Mouse (Mus musculus): ENCODE results near the gene Mrps15.
A peak's percentile ranks its signal among the peaks of the same experiment; 100 is the strongest.
"Not testable (repeated sequence)": the region's sequence is repeated elsewhere in the genome, so short reads cannot be mapped to it uniquely, and the experiment has no call there.

Gene Mrps15

GRCm38 (mm10) chr4:126077833-126078232 lies 31.1 kb downstream of the Mrps15 start:
- no peak for DNase-seq (ENCODE audit: low read depth, low spot score)

GRCm38 (mm10) chr4:126079266-126079665 lies 32.5 kb downstream of the Mrps15 start:
- no peak for DNase-seq (ENCODE audit: low read depth, low spot score)

- no peak for DNase-seq (ENCODE audit: low read depth, low spot score)
Measured at GRCm38 (mm10) chr4:126081601-126082000, 34.9 kb downstream of the Mrps15 start.

DNA sequence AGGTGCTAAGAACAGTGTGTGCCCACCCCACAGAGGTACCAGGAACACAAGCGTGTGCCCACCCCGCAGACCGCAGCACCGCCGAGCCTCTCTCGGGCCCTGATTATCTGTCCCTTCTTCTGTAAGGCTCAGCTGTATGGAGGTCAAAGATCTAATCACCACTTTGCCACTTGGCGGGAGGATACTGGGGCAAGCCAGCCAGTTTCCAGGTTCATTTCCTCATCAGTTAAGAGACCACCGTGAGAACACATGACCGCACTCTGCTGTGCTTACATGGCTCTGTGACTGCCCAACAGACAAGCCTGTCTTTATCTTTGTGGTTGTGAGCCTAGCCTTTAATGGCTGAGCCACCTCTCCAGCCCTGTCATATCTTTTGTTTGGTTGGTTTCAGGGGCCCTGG lies 36.3 kb downstream of the Mrps15 start:
- DNase-seq (ENCODE audit: low read depth, low spot score) = no peak

DNA sequence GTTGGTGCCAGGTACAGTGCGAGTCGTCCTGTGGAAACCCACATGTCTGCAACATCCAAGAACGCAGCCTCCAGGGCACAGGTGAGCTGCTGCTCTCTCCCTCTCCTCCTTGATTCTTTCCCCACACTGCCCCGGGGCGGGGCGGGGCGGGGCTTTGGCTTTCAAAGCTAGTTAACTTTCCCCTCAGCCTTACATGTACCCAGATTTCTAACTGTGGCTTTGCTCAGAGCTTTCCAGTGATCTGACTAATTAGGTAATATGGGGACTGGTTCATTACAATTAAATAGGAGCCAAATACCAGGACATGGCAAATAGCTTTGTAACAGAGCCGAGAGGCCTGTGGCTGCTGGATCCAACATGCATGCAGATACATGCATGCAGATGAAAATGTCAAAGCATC lies 37.7 kb downstream of the Mrps15 start:
- no peak for DNase-seq (ENCODE audit: low read depth, low spot score)

DNA sequence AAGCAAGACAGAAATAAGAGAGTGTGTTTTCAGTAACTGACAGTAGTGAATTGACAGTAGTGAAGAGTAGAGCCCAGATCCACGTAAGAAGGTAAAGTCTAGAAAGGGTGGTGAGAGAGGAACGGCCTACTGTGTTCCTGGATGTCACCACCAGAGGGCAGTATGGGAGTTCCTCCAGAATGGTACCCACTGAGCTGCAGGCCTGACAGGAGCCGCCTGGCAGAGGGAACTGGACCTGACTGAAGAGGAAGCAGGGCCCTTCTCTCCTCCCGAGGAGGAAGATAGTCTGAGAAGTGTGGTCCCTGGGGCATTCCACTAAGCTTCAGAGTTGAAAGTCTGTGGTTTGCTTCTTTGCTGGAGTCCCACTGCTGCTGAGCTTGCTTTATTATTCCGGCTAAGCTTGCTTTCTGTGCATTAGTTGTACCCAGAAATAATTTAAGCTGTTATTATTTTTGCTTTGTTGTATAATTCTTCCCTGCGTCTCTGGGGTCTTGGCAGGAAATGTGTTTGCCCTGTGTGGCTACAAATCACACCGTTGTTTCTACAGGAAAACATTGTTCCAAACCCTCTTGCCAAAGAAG lies 39.4 kb downstream of the Mrps15 start:
- peak; percentile 65 for DNase-seq (ENCODE audit: low read depth, low spot score)

GRCm38 (mm10) chr4:126090101-126090847 lies 43.5 kb downstream of the Mrps15 start:
- DNase-seq (ENCODE audit: low read depth, low spot score) = no peak

DNA sequence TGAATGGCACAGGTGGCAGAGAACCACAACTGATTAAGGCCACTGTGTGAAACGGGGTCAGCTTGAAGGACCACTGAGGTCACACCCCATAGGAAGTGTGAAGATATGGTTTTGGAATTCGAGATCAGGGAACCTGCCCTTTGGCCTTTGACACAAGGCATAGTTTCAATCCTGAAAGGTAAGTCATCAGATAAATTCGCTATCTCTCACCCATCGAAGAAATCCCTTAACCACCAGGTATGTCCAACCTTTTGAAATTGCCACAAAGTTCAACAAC lies 44.1 kb downstream of the Mrps15 start:
- DNase-seq (ENCODE audit: low read depth, low spot score) = no peak

- no peak for DNase-seq (ENCODE audit: low read depth, low spot score)
Measured at GRCm38 (mm10) chr4:126091873-126092272, 45.1 kb downstream of the Mrps15 start.

DNA sequence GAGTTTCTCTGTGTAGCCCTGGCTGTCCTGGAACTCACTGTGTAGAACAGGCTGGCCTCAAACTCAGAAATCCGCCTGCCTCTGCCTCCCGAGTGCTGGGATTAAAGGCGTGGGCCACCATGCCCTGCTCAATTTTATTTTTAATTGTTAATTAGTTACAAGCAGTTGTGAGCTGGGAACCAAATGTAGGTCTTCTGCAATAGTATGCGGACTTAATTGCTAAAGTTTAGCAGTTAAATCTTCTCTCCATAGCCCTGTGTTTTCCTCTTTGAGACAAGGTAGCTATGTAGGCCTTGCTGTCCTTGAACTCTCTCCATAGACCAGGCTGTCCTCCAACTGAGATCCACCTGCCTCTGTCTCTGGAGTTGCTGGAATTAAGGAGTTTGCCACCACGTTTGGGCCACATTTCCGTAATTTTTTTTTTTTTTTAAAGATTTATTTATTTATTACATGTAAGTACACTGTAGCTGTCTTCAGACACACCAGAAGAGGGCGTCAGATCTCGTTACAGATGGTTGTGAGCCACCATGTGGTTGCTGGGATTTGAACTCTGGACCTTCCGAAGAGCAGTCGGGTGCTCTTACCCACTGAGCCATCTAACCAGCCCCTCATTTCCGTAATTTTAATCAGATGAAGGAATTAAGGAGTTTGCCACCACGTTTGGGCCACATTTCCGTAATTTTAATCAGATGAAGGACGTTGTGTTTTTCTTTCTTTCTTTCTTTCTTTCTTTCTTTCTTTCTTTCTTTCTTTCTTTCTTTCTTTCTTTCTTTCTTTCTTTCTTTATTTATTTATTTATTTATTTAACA lies 49.1 kb downstream of the Mrps15 start:
- DNase-seq (ENCODE audit: low read depth, low spot score) = not testable (repeated sequence)

DNA sequence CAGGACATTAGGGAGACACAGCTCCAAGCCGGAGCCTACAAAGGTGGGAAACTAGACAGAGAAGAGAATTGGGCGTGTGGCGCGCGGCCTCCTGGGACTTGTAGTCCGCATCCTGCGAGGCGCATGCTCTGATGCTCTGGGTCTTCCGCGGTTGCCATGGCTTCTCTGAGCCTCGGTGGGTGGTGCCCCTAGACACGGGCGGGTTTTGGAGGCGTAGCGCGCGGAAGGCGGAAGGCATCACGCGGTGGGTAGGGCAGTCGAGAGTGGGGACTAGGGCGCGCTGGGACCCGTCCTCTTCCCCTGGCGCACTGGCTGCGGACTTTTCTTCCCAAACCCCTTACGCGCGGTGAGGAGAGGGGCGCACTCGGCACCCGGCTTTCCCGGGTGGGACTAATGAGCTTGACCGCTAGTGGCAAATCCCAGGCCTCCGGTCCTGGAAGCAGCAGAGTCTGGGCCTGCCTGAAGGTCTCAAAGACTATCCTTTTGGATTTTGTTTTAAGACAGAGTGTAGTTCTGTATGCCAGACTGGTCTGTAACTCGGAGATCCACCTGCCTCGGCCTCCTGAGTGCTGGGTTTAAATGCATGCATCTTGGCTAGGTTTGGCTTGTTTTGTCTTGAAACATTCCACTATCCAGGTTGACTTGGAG lies 49.9 kb downstream of the Mrps15 start, which contains the start of gene Lsm10:
Gene Lsm10, plus strand, starts transcription at position 160 of the 648 bp plus-strand sequence.
- DNase-seq (ENCODE audit: low read depth, low spot score) = peak; percentile 71

DNA sequence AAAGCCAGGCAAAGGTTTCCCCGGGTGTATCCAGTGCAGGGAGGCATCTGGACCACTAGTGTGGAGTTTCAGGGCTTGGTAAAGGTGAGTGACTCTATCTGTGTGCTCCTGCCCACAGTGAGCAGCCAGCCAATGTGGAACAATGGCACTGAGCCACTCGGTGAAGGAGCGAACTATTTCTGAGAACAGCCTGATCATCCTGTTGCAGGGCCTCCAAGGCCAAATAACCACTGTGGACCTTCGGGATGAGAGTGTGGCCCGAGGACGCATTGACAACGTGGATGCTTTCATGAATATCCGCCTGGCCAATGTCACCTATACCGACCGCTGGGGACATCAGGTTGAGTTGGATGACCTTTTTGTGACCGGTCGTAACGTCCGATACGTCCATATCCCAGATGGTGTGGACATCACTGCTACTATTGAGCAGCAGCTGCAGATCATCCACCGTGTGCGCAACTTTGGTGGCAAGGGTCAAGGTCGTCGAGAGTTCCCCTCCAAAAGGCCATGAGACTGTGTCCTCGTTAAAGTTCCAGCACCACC lies 51.1 kb downstream of the Mrps15 start:
- no peak for DNase-seq (ENCODE audit: low read depth, low spot score)

- no peak for DNase-seq (ENCODE audit: low read depth, low spot score)
Measured at GRCm38 (mm10) chr4:126099365-126099764, 52.6 kb downstream of the Mrps15 start.

DNA sequence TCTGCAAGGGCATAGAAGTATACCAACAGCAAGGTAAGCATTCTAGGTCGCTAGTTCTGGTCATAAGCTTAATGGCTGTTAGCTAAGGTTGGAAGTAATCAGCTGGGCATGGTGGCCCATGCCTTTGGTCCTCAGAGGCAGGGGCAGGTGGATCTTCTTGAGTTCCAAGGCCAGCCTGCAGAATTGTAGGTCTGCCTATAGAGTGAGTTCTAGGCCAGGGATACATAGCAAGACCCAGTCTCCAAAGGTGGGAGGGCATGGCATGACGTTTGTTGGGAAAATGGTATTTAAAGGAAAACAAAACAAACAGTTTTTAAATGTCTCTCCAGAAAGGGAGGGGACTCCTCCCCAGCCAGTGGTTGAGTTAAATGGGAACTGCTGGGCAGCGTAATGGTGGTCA lies 54.0 kb downstream of the Mrps15 start:
- no peak for DNase-seq (ENCODE audit: low read depth, low spot score)

DNA sequence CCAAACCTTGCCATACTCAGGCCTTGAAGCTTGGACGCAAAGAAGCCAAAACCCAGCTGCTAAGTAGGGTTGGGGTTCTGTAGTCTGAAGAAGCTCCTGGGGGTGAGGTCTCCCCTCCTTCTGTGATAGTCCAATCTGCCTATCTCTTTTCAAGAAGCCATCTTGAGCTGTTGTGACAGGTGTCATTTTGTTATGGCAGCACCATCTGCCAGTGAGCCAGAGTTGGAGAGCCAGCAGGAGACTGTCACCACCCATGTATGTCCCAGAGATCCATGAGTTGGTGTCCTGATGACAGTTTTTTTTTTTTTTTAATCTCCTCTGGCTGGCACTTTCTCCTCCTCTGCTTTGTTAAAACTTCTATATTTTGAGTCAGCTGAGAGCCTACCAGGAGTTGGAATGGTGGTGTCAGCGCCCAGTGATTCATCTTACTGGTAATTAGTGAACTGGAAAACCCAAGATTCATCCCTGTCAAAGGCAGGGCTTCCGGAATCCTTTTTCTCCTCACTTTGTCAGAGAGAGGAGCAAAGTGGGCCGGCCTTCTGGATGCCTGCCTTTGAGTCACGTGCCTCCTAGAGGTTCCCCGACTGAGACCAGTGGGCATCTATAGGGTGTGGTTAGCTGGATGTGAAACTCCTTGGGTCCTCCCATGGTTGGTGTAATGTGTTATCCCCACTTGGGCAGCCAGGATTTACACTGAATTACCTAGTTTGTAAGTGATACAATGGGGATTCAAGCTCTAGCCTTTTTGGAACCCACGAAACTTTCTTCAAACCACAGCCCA lies 55.5 kb downstream of the Mrps15 start:
- DNase-seq (ENCODE audit: low read depth, low spot score) = no peak

- peak; percentile 53 for DNase-seq (ENCODE audit: low read depth, low spot score)
Measured at GRCm38 (mm10) chr4:126103057-126103581, 56.4 kb downstream of the Mrps15 start.

DNA sequence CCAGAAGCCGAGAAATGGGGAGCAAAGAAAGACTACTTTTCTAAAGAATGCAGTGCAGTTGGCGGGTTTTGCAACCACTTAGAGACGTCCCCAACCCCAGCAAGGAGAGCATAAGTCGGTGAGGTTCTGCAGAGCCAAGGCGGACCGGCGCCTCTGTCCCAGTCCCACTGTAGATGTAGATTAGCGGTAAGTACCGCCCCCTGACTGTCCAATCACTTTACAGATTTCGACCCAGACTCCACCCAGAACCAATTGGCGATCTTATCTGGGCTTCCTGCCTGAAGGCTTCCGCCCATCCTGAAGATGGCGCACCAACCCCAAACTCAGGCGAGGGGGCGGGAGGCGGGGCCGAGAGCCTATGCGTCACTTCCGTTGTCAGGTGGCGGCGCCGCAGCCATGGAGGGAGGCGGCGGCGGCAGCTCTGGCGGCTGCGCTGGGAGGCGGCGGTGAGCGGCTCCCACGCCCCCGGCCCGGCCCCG lies 56.9 kb downstream of the Mrps15 start, which contains the start of gene Stk40:
Gene Stk40, plus strand, starts transcription at position 368 of the 479 bp plus-strand sequence.
- DNase-seq (ENCODE audit: low read depth, low spot score) = peak; percentile 97

- DNase-seq (ENCODE audit: low read depth, low spot score) = no peak
Measured at GRCm38 (mm10) chr4:126104261-126105075, 57.7 kb downstream of the Mrps15 start.
